Mouse (Mus musculus) layer of hippocampus, postnatal 14 days (tissue): Measurements from ENCODE around the gene Zfp967. TPM values are rescaled to one million over a fixed set of nuclear protein-coding genes. Genes with fewer than 3 reads are reported as not detected.
"Not testable (repeated sequence)": the region's sequence is repeated elsewhere in the genome, so short reads cannot be mapped to it uniquely, and the experiment has no call there.

Experiments
- DNase-seq, 2 experiments: peaks; one replicate each; pipeline ENCODE4 v3.0.0; 2021 to 2022; ENCODE audit warnings: low spot score in 2 of 2, mixed read lengths in 1 of 2
- long read RNA-seq, 2 experiments: library from polyadenylated mRNA; stranded (forward); transcript quantifications; one replicate each; pipeline ENCODE4 v2.0.0; 2021
- total RNA-seq, 2 experiments: library from RNA; stranded (reverse); gene quantifications; 2 replicates each; pipeline ENCODE4 v1.2.3; 2021

The Zfp967 gene
- total RNA-seq, result not detected
- long read RNA-seq, experiment 1, partial matches to known transcripts, result 0 of 1 reads
- long read RNA-seq, experiment 1, other reads (novel, unspliced or antisense), result 1 of 1 reads
- long read RNA-seq, experiment 2, result 0 reads

DNA sequence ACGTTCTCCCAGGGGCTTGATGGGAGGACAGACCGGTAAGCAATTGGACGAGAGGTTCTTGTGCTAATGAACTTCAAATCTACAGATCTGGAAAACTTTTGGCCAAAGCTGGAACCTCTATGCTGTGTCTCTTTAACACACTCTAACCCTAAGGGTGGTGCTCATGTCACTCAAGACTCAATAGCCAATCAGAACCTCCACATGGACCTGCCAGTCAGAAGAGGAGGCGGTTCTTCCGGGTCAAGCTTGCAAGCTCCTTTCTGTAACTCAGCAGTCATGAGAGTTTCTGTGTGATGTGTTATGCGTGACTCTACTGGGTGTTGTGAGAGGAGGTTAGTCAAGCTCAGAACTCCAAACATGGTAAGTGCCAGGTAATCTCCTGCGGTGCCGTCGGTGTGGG lies at the start of gene Zfp967:
Gene Zfp967 (plus strand): TSS at position 301 of the 400 bp plus-strand sequence.
- not testable (repeated sequence) for DNase-seq

DNA sequence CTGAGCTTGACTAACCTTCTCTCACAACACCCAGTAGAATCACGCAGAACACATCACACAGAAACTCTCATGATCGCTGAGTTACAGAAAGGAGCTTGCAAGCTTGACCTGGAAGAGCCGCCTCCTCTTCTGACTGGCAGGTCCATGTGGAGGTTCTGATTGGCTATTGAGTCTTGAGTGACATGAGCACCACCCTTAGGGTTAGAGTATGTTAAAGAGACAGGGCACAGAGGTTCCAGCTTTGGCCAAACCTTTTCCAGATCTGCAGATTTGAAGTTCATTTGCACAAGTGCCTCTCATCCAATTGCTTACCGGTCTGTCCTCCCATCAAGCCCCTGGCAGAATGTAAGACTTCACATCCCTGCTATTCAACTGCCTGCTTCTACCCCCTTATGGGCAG lies 34.2 kb upstream of the Zfp967 start, which contains the start of gene Gm14434:
Gene Gm14434 (minus strand): TSS at position 101 of the 400 bp plus-strand sequence.
- not testable (repeated sequence) for DNase-seq

Other genes with a start within 250 kb of the Zfp967 start
- gene Gm11009, start 201.6 kb upstream of the Zfp967 start, total RNA-seq, result not detected
- 10 to 100 TPM; 20.2 to 24.0 TPM for gene Gm14435, start 97.5 kb upstream of the Zfp967 start, total RNA-seq
- gene Gm14434, start 34.3 kb upstream of the Zfp967 start, total RNA-seq, result not detected
- 10 to 100 TPM in 1 of 2 experiments, 1 to 10 TPM in 1; 5.3 to 13.5 TPM for gene Gm14308, start 115.3 kb downstream of the Zfp967 start, total RNA-seq
- gene Zfp973, start 149.5 kb downstream of the Zfp967 start, total RNA-seq, result 10 to 100 TPM; 12.3 to 14.5 TPM
- gene Gm14305, start 187.3 kb downstream of the Zfp967 start, total RNA-seq, result 10 to 100 TPM; 35.0 to 38.3 TPM